Mouse (Mus musculus): Measurements from ENCODE around the gene Cabin1. TPM values are rescaled to one million over a fixed set of nuclear protein-coding genes. Genes with fewer than 3 reads are reported as not detected.

Gene Cabin1
- polyA plus RNA-seq, 1 experiment, result 35.0 TPM

DNA sequence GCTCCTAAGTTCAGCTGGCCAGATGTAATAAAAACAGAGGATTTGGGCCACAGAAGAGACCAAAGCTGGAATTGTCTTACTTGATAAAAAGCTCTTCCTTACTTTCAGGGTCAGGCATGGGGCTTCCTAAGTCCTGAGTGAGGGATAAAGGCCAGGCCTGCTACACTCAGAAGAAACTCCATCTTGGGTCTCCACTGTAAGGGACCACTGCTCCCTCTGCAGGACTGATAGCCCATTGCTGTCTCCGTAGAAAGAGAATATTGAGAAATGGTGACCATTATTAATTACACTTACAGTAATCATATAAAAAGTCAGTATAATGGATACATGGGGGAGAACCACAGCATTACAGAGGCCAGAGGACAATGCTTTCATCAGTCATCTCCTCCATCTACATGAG, 60.6 kb downstream of the Cabin1 start:
- Histone ChIP-seq H3K4me3 (ENCODE audit: insufficient read depth, low read length) (no peak overlapping the region), H3K27ac (ENCODE audit: insufficient read depth, low read depth, low read length) (no peak overlapping the region), H3K4me1 (ENCODE audit: control insufficient read depth, insufficient read depth, low read length) (peaks cover 8% of the 10 kb centered on the region)
- TF ChIP-seq POLR2A (IDR thresholded peaks at IDR 0.05; ENCODE audit: borderline replicate concordance, low read depth, low read length) (no peak), CTCF (IDR thresholded peaks at IDR 0.05; ENCODE audit: low read depth, low read length) (no peak)

DNA sequence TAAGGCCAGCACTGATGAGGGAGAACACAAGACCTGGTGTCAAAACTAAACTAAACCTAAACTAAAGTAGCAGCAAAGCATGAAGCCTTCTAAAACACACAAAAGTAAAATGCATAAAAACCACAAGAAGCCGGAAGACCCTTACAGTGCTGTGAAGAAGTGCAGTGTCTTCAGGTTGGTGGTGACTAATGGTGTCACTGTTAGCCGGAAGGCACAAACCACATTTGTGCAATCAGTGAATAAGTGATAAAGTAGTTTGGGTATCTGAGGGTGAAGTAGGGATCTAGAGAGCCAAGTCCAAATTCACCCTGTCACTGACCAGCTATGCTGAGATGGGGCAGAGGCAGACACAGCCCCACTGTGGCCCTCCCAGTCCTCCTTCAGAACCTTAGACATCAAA, 61.6 kb downstream of the Cabin1 start:
- TF ChIP-seq CTCF (IDR thresholded peaks at IDR 0.05; ENCODE audit: low read depth, low read length), result no peak
- H3K4me3 ChIP-seq (ENCODE audit: insufficient read depth, low read length), result no peak overlapping the region
- no peak overlapping the region for H3K27ac ChIP-seq (ENCODE audit: insufficient read depth, low read depth, low read length)
- peaks cover 8% of the 10 kb centered on the region for H3K4me1 ChIP-seq (ENCODE audit: control insufficient read depth, insufficient read depth, low read length)

DNA sequence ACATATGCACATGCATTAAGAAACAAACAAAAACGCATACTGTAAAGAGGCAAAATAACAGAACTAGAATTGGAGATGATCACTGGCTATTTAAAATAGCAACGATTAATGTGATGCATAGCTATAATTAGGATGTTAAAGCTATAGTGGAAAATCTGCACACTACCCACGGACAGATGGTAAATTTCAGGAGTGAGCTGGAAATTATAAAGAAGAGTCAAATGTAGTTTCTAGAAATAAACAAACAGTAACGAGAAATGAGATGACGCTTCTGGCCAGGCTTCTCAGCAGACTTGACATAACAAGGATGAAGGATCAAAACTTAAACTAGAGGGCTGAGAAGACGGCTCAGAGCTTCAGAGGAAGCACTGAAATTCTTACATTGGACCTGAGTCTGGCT, 62.9 kb downstream of the Cabin1 start:
- TF ChIP-seq POLR2A (IDR thresholded peaks at IDR 0.05; ENCODE audit: borderline replicate concordance, low read depth, low read length) (no peak), CTCF (IDR thresholded peaks at IDR 0.05; ENCODE audit: low read depth, low read length) (no peak)
- Histone ChIP-seq H3K4me1 (ENCODE audit: control insufficient read depth, insufficient read depth, low read length) (peaks cover 8% of the 10 kb centered on the region), H3K27ac (ENCODE audit: insufficient read depth, low read depth, low read length) (no peak overlapping the region), H3K4me3 (ENCODE audit: insufficient read depth, low read length) (no peak overlapping the region)

DNA sequence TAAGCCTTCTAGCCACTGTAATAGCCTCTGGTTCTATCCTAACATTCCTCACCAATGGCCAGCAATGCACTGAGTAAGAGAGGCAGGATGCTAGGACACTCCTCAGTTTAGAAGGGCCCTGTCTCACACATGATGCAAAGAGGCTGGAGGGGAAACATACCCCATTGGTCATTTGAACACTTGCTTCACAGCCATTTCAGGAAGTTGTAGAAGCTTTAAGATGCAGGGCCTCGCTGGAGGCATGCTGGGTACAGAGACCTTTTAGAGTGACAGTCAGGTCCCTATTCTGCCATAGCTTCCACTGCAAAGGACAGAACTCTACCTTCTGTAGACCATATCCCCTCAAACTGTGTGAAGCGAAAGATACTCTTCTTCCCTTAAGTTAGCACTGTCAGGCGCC, 66.4 kb downstream of the Cabin1 start:
- H3K27ac ChIP-seq (ENCODE audit: insufficient read depth, low read depth, low read length), result no peak overlapping the region
- TF ChIP-seq POLR2A (IDR thresholded peaks at IDR 0.05; ENCODE audit: borderline replicate concordance, low read depth, low read length) (no peak), CTCF (IDR thresholded peaks at IDR 0.05; ENCODE audit: low read depth, low read length) (no peak)
- no peak overlapping the region for H3K4me3 ChIP-seq (ENCODE audit: insufficient read depth, low read length)
- H3K4me1 ChIP-seq (ENCODE audit: control insufficient read depth, insufficient read depth, low read length), result no peaks in the 10 kb centered on the region

DNA sequence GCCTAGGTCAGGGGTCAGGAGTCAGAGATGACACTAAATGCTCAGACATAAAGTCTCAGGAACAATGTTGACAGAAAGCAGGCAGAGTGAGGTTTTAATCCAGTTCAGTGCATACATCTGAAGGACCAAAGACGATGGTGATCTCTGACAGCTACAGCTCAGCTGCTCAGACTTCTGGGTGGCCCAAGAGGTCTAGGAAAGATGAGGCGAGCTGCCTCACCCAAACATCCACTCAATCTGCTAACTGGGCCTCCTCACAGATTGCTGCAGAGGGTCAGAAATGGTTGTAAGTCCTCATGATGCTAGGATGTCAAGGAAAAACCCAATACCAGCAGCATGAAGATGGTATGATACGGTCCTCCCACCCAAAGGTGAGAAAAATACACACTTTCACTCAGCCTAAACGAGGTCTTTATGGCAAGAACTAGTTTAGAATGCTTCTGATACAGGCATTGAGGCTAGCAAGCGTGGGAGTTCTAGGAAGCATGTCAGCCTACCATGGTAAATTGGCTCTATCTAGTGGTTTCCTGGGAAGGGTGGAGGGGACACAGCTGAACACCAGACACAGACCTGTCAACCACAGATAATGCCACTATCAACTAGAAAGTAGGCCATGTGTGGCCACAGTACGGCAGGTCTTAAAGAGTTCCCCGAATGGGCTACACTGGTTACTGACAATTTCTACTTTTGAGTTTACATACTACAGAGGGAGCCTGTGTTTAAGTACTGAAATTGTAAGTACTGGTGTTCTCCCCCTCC, 67.4 kb downstream of the Cabin1 start:
- Histone ChIP-seq H3K4me3 (ENCODE audit: insufficient read depth, low read length) (no peak overlapping the region), H3K4me1 (ENCODE audit: control insufficient read depth, insufficient read depth, low read length) (no peaks in the 10 kb centered on the region), H3K27ac (ENCODE audit: insufficient read depth, low read depth, low read length) (no peak overlapping the region)
- no peak for TF ChIP-seq CTCF (IDR thresholded peaks at IDR 0.05; ENCODE audit: low read depth, low read length)
- no peak for TF ChIP-seq POLR2A (IDR thresholded peaks at IDR 0.05; ENCODE audit: borderline replicate concordance, low read depth, low read length)

DNA sequence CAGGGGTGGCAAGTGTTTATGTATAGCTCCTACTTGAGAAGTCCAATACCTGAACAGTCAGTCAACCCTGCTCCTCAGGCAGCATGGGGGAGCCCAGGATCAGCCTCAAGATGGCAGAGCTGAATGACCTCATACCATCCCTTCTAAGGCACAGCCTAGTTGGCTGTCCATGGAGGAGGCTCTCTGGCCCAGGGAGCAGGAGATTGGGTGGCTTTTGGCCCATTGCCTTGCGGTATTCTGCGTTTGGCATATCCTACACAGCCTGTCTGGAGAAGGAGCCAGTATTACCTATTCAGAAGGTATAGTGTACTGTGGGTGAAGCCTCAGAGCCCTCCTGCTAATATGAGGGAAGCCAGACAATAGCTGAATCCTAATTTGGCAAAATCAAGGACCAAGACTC, 68.6 kb downstream of the Cabin1 start:
- no peak overlapping the region for H3K27ac ChIP-seq (ENCODE audit: insufficient read depth, low read depth, low read length)
- TF ChIP-seq POLR2A (IDR thresholded peaks at IDR 0.05; ENCODE audit: borderline replicate concordance, low read depth, low read length), result no peak
- TF ChIP-seq CTCF (IDR thresholded peaks at IDR 0.05; ENCODE audit: low read depth, low read length), result no peak
- no peak overlapping the region for H3K4me3 ChIP-seq (ENCODE audit: insufficient read depth, low read length)
- H3K4me1 ChIP-seq (ENCODE audit: control insufficient read depth, insufficient read depth, low read length), result no peaks in the 10 kb centered on the region

DNA sequence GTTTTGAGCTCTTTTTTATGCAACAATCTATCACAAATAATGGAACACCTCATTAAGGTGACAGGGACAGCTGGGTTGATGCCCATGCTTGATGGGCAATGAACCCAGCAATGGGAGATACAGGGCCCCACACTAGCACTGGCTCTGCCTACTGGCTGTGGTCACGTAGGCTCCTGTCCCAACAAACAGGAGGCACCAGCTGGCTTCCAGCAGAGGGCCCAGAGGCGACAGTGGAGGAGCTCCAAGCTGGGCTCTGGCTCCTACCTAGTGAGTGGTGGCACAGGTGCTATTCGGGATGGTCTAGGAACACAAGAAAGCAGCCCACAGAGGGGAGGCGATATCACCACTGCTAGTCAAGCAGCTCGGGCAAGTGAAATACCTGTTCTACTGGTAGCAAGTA, 69.1 kb downstream of the Cabin1 start:
- no peak overlapping the region for H3K4me3 ChIP-seq (ENCODE audit: insufficient read depth, low read length)
- no peak for TF ChIP-seq CTCF (IDR thresholded peaks at IDR 0.05; ENCODE audit: low read depth, low read length)
- TF ChIP-seq POLR2A (IDR thresholded peaks at IDR 0.05; ENCODE audit: borderline replicate concordance, low read depth, low read length), result no peak
- no peaks in the 10 kb centered on the region for H3K4me1 ChIP-seq (ENCODE audit: control insufficient read depth, insufficient read depth, low read length)
- H3K27ac ChIP-seq (ENCODE audit: insufficient read depth, low read depth, low read length), result no peak overlapping the region

DNA sequence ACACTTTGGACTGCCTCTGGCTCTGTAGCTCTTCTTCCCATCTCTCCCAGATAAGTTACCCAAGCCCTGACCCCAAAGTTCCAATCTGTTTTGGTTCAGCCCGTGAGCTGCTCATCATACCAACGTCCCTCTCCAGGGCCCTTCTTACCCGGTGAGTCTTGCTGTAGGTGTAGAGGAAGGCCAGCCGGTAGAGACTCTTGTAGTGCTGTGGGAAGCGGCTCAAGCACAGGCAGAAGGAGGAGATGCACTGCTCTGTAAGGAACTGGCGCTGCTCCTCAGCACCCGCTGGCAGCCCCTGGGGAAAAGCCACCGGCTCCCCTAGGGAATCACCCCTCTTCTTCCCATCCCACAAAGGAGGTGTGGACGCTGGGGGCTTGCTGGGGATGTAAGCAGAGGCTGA, 69.6 kb downstream of the Cabin1 start:
- Histone ChIP-seq H3K4me1 (ENCODE audit: control insufficient read depth, insufficient read depth, low read length) (no peaks in the 10 kb centered on the region), H3K4me3 (ENCODE audit: insufficient read depth, low read length) (no peak overlapping the region), H3K27ac (ENCODE audit: insufficient read depth, low read depth, low read length) (no peak overlapping the region)
- TF ChIP-seq CTCF (IDR thresholded peaks at IDR 0.05; ENCODE audit: low read depth, low read length) (no peak), POLR2A (IDR thresholded peaks at IDR 0.05; ENCODE audit: borderline replicate concordance, low read depth, low read length) (no peak)

DNA sequence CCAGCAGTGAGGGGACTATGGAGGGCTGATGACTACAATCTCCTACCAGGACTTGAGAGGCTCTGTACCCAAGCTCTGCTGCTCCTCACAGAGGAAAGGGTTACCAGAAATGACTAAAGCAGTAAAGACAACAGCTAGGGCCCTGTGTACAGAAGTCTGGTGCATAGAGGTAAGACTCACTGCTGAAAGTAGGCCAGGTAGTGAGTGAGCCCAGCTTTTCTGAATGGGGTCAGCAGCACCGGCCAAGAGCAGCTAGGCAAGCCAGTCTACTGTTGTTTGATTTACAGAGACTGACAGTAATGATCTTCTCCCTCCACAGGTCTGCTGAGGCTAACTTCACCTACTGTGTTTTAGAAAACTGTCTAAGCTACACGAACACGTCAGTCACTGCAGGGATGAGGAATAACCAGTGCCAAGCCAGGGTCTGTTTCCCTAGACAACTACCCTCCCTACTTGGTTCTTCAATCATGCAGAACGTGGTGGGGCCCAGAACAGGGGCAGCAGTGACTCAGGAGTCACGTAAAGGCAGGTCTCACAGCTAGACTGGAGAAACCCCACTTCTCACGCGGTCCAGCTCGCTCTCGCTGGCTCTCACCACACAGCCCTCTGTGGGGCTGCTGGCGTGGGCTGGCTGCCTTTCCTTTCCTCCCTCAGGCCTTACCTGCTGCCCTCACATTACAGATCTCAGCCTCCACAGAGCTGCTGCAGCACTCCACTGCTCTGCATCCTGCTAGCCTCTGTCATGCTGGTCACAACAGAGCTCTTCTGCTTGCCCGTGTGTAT, 70.5 kb downstream of the Cabin1 start:
- Histone ChIP-seq H3K4me1 (ENCODE audit: control insufficient read depth, insufficient read depth, low read length) (no peaks in the 10 kb centered on the region), H3K4me3 (ENCODE audit: insufficient read depth, low read length) (no peak overlapping the region), H3K27ac (ENCODE audit: insufficient read depth, low read depth, low read length) (no peak overlapping the region)
- TF ChIP-seq CTCF (IDR thresholded peaks at IDR 0.05; ENCODE audit: low read depth, low read length), result no peak
- TF ChIP-seq POLR2A (IDR thresholded peaks at IDR 0.05; ENCODE audit: borderline replicate concordance, low read depth, low read length), result no peak

DNA sequence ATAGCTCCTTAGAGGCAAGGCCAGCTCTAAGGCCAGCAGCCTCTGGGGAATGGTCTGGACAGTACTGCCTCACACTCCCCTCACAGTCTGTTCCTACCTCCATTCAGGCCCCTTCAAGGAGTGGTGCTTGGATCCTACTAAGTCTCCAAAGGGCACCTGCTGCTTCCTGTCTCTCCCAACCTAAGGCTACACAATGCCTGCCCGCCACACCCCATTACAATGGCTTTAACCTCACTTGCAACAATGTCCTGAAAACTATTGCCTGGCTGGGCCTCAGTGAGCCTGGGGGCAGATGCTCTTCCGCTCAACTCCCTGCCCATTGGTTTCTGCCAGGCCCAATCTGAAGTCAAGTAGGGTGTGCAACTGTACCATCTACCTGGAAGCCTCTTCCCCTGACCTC, 75.5 kb downstream of the Cabin1 start:
- TF ChIP-seq CTCF (IDR thresholded peaks at IDR 0.05; ENCODE audit: low read depth, low read length) (no peak), POLR2A (IDR thresholded peaks at IDR 0.05; ENCODE audit: borderline replicate concordance, low read depth, low read length) (no peak)
- H3K27ac ChIP-seq (ENCODE audit: insufficient read depth, low read depth, low read length), result no peak overlapping the region

More for the DNA sequence above, 75.5 kb downstream of the Cabin1 start:
- peaks cover 12% of the 10 kb centered on the region for H3K4me1 ChIP-seq (ENCODE audit: control insufficient read depth, insufficient read depth, low read length)
- H3K4me3 ChIP-seq (ENCODE audit: insufficient read depth, low read length), result no peak overlapping the region
